Mouse (Mus musculus) limb, embryonic 12.5 days (tissue): Measurements from ENCODE around the gene Olfr531. TPM values are rescaled to one million over a fixed set of nuclear protein-coding genes. Genes with fewer than 3 reads are reported as not detected.

Experiments
- ATAC-seq: fragments of 200-750 bp; cut with Nextera tagmentation; 2 replicates; pipeline ENCODE4 v1.8.0; 2017; ENCODE audit warnings: low read depth, moderate TSS enrichment; ENCODE audit not compliant: insufficient number of reproducible peaks, insufficient read depth, low FRiP score, low TSS enrichment
- H3K27ac ChIP-seq: fragments of 300-500 bp; sonication (generic); 2 replicates; pipeline ENCODE4 v1.5.1; 2016; ENCODE audit warnings: mild to moderate bottlenecking, moderate library complexity
- H3K27me3 ChIP-seq: fragments of 300-500 bp; sonication (generic); 2 replicates; pipeline ENCODE4 v1.6.1; 2016; ENCODE audit warnings: mild to moderate bottlenecking, moderate library complexity
- H3K36me3 ChIP-seq: fragments of 300-500 bp; sonication (generic); 2 replicates; pipeline ENCODE4 v1.6.1; 2016; ENCODE audit warnings: mild to moderate bottlenecking, moderate library complexity
- H3K4me1 ChIP-seq: fragments of 300-500 bp; sonication (generic); replicated peaks from 2 replicates; pipeline ENCODE4 v1.6.1; 2016
- H3K4me2 ChIP-seq: fragments of 300-500 bp; sonication (generic); 2 replicates; pipeline ENCODE4 v1.6.1; 2016; ENCODE audit warnings: mild to moderate bottlenecking, moderate library complexity
- H3K4me3 ChIP-seq: fragments of 300-500 bp; sonication (generic); replicated peaks from 2 replicates; pipeline ENCODE4 v1.5.1; 2016; ENCODE audit warnings: mild to moderate bottlenecking
- H3K9ac ChIP-seq: fragments of 300-500 bp; sonication (generic); replicated peaks from 2 replicates; pipeline ENCODE4 v1.6.1; 2016; ENCODE audit warnings: mild to moderate bottlenecking, moderate library complexity
- H3K9me3 ChIP-seq: fragments of 300-500 bp; sonication (generic); 2 replicates; pipeline ENCODE4 v1.6.1; 2016; ENCODE audit warnings: mild to moderate bottlenecking, moderate library complexity
- WGBS: fragments of 180-500 bp; shearing (Covaris S2); methylation state at CpG from one replicate; pipeline ENCODE4 v1.1.7; 2016; 5-methylcytosine and 5-hydroxymethylcytosine counted together
- polyA plus RNA-seq: library from polyadenylated mRNA; unstranded; fragments of >200 nt; fragmentation: Nextera tagmentation; extraction: Ambion mirVana; gene quantifications from 2 replicates; pipeline ENCODE4 v1.2.1, GENCODE M21; 2016

The Olfr531 gene
- not detected in 2 replicates for polyA plus RNA-seq

DNA sequence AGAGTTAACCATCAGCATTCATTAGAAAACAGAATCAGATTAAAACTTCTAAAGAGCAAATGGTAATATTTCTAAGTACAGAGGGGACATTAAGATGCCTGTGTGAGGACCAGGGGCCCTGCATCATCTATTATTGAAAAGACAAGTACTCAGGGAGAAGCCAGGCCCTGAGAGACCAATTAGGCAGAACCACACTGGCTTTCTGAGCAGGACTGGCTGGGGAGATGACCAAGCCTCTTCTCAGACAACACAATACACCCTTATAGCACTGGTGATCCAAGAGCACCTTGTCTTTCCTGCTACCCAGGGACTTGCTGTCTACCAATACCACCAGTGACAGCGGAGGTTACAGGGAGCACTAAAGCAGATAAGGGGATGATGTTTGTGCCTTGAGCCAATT is at the start of gene Olfr531:
TSS of gene Olfr531 (minus strand) at position 101 of the 400 bp plus-strand sequence.
- no peaks in the 10 kb centered on the region for H3K36me3 ChIP-seq
- ATAC-seq, result no peak
- H3K9me3 ChIP-seq, result no peaks in the 10 kb centered on the region
- no peak within 1 kb of the TSS for H3K4me2 ChIP-seq
- 100% methylated on average over 1 of the region's 1 CpGs for WGBS
- no peak within 1 kb of the TSS for H3K9ac ChIP-seq
- no peaks in the 10 kb centered on the region; the same call in 1 of the 2 replicates for H3K27me3 ChIP-seq
- H3K4me1 ChIP-seq, result no peaks in the 10 kb centered on the region
- no peak within 1 kb of the TSS for H3K27ac ChIP-seq
- no peak within 1 kb of the TSS for H3K4me3 ChIP-seq

DNA sequence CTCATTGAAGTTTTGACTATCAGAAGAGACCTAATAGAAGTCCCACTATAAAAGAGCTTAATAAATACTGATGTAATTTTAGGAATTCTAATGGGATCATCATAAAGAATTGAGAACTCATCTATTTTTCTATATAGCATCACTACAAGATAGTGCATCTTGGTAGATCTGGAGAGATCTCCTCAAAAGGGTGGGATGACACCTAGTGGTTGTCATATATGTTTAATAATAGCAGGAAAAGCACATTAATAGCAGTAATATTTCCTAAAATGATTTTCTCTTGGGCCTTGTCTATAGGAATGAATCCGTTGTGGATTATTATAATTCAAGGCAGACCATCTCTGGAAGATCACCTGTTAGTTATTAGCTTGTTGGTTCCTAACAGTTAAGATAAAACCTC is 40.4 kb upstream of the Olfr531 start:
- Histone ChIP-seq H3K27ac (no peak overlapping the region), H3K4me1 (no peaks in the 10 kb centered on the region), H3K4me3 (no peak overlapping the region), H3K9ac (no peak overlapping the region), H3K36me3 (no peaks in the 10 kb centered on the region), H3K9me3 (no peaks in the 10 kb centered on the region), H3K4me2 (no peak overlapping the region), H3K27me3 (no peaks in the 10 kb centered on the region)
- 78% methylated on average over 1 of the region's 1 CpGs for WGBS
- no peak for ATAC-seq

- H3K36me3 ChIP-seq, result no peaks in the 10 kb centered on the region
- H3K9ac ChIP-seq, result no peak within 1 kb of the TSS
- H3K4me2 ChIP-seq, result no peak within 1 kb of the TSS
- ATAC-seq, result no peak
- H3K27me3 ChIP-seq, result no peaks in the 10 kb centered on the region
- WGBS, result 98% methylated on average over 1 of the region's 1 CpGs
- H3K9me3 ChIP-seq, result no peaks in the 10 kb centered on the region
- no peaks in the 10 kb centered on the region for H3K4me1 ChIP-seq
- no peak within 1 kb of the TSS for H3K4me3 ChIP-seq
- H3K27ac ChIP-seq, result no peak within 1 kb of the TSS
Observed at GRCm38 (mm10) chr7:140421539-140421938, 18.8 kb upstream of the Olfr531 start, which contains the start of gene Olfr532. TSS of gene Olfr532 (minus strand) at chr7:140421639.

GRCm38 (mm10) chr7:140376911-140377310 is 25.8 kb downstream of the Olfr531 start:
- H3K27me3 ChIP-seq, result no peaks in the 10 kb centered on the region
- no peak overlapping the region for H3K9ac ChIP-seq
- 95% methylated on average over 2 of the region's 2 CpGs for WGBS
- no peaks in the 10 kb centered on the region for H3K4me1 ChIP-seq
- H3K4me3 ChIP-seq, result no peak overlapping the region
- no peak overlapping the region for H3K4me2 ChIP-seq
- no peaks in the 10 kb centered on the region for H3K36me3 ChIP-seq
- no peaks in the 10 kb centered on the region for H3K9me3 ChIP-seq
- ATAC-seq, result no peak
- no peak overlapping the region for H3K27ac ChIP-seq

GRCm38 (mm10) chr7:140376231-140376630 is 26.5 kb downstream of the Olfr531 start, which contains the start of gene Olfr530:
TSS of gene Olfr530 (minus strand) at chr7:140376331.
- H3K9me3 ChIP-seq, result no peaks in the 10 kb centered on the region
- H3K36me3 ChIP-seq, result no peaks in the 10 kb centered on the region
- H3K4me1 ChIP-seq, result no peaks in the 10 kb centered on the region
- 23% methylated on average over 1 of the region's 1 CpGs for WGBS
- ATAC-seq, result no peak
- H3K9ac ChIP-seq, result no peak within 1 kb of the TSS
- no peaks in the 10 kb centered on the region for H3K27me3 ChIP-seq
- no peak within 1 kb of the TSS for H3K4me3 ChIP-seq
- no peak within 1 kb of the TSS for H3K27ac ChIP-seq
- no peak within 1 kb of the TSS for H3K4me2 ChIP-seq

- Histone ChIP-seq H3K9ac (no peak overlapping the region), H3K4me2 (no peak overlapping the region), H3K4me1 (no peaks in the 10 kb centered on the region), H3K9me3 (no peaks in the 10 kb centered on the region), H3K27ac (no peak overlapping the region), H3K36me3 (no peaks in the 10 kb centered on the region), H3K27me3 (no peaks in the 10 kb centered on the region), H3K4me3 (no peak overlapping the region)
- no peak for ATAC-seq
- WGBS, result 73% methylated on average over 4 of the region's 4 CpGs
Observed at GRCm38 (mm10) chr7:140374300-140374699, 28.4 kb downstream of the Olfr531 start.

DNA sequence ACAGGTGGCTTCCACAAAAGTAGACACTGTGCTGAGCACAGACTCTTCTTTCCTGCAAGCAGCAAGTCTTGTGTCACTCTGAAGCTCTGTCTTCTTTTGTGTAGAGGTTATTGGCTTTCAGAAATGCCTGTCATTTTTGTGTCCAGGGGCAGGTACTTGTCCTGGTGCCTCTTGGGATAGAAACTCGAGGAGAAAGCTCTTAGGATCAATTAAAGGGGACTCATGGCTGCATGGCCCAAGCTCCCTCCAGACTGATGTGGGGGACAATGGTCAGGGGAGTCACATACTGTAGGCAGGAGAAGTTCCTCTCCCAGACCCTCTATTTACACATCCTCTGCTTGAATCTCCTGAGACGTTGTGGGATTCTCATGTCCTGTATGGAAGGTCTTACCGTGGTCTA is 41.1 kb downstream of the Olfr531 start, which contains the start of gene Olfr60:
TSS of gene Olfr60 (minus strand) at position 101 of the 400 bp plus-strand sequence.
- no peak for ATAC-seq
- H3K27me3 ChIP-seq, result no peaks in the 10 kb centered on the region
- no peak within 1 kb of the TSS for H3K4me2 ChIP-seq
- H3K36me3 ChIP-seq, result no peaks in the 10 kb centered on the region
- H3K4me1 ChIP-seq, result no peaks in the 10 kb centered on the region
- H3K9me3 ChIP-seq, result no peaks in the 10 kb centered on the region
- WGBS, result 68% methylated on average over 3 of the region's 3 CpGs
- H3K4me3 ChIP-seq, result no peak within 1 kb of the TSS
- no peak within 1 kb of the TSS for H3K27ac ChIP-seq
- H3K9ac ChIP-seq, result no peak within 1 kb of the TSS

Other genes with a start within 250 kb of the Olfr531 start
- gene Sprn, start 248.0 kb downstream of the Olfr531 start, polyA plus RNA-seq, result 0.10 and 0.14 TPM in 2 replicates
- not detected in 2 replicates for gene Olfr522, start 238.2 kb downstream of the Olfr531 start, polyA plus RNA-seq
- not detected in 2 replicates for gene Olfr523, start 229.7 kb downstream of the Olfr531 start, polyA plus RNA-seq
- gene Olfr524, start 197.0 kb downstream of the Olfr531 start, polyA plus RNA-seq, result not detected in 2 replicates
- not detected in 2 replicates for gene Cd163l1, start 184.7 kb downstream of the Olfr531 start, polyA plus RNA-seq
- not detected in 2 replicates for gene 5830411N06Rik, start 155.6 kb downstream of the Olfr531 start, polyA plus RNA-seq
- not detected in 2 replicates for gene Olfr525, start 82.1 kb downstream of the Olfr531 start, polyA plus RNA-seq
- gene Olfr527, start 68.9 kb downstream of the Olfr531 start, polyA plus RNA-seq, result not detected in 2 replicates
- not detected in 2 replicates for gene Olfr60, start 41.2 kb downstream of the Olfr531 start, polyA plus RNA-seq
- gene Olfr530, start 26.6 kb downstream of the Olfr531 start, polyA plus RNA-seq, result not detected in 2 replicates
- gene Olfr532, start 18.7 kb upstream of the Olfr531 start, polyA plus RNA-seq, result not detected in 2 replicates
- gene Olfr533, start 60.5 kb upstream of the Olfr531 start, polyA plus RNA-seq, result not detected in 2 replicates
- not detected in 2 replicates for gene Olfr535, start 81.3 kb upstream of the Olfr531 start, polyA plus RNA-seq
- gene Olfr536, start 104.5 kb upstream of the Olfr531 start, polyA plus RNA-seq, result not detected in 2 replicates
- gene Olfr538, start 165.0 kb upstream of the Olfr531 start, polyA plus RNA-seq, result not detected in 2 replicates
- gene Olfr46, start 198.4 kb upstream of the Olfr531 start, polyA plus RNA-seq, result not detected in 2 replicates
- gene Olfr61, start 226.1 kb upstream of the Olfr531 start, polyA plus RNA-seq, result not detected in 2 replicates
- gene Olfr53, start 243.5 kb upstream of the Olfr531 start, polyA plus RNA-seq, result not detected in 2 replicates